Mouse (Mus musculus) liver, embryonic 16.5 days (tissue): ENCODE measurements around the gene Zfp655. TPM values are rescaled to one million over a fixed set of nuclear protein-coding genes. Genes with fewer than 3 reads are reported as not detected.
"Not testable (repeated sequence)": the region's sequence is repeated elsewhere in the genome, so short reads cannot be mapped to it uniquely, and the experiment has no call there.

Experiments
- ATAC-seq: fragments of 200-750 bp; cut with Nextera tagmentation; 2 replicates; pipeline ENCODE4 v1.8.0; 2017; ENCODE audit warnings: low read depth, mild to moderate bottlenecking, moderate number of reproducible peaks, moderate library complexity
- H3K27ac ChIP-seq: fragments of 300-500 bp; sonication (generic); 2 replicates; pipeline ENCODE4 v1.5.1; 2014; ENCODE audit warnings: mild to moderate bottlenecking, low read length
- H3K27me3 ChIP-seq: fragments of 300-500 bp; sonication (generic); 2 replicates; pipeline ENCODE4 v1.6.1; 2014; ENCODE audit warnings: low read depth, low read length, mixed read lengths; ENCODE audit not compliant: control insufficient read depth, insufficient read depth
- H3K36me3 ChIP-seq: fragments of 300-500 bp; sonication (generic); 2 replicates; pipeline ENCODE4 v1.6.1; 2014; ENCODE audit warnings: mild to moderate bottlenecking; ENCODE audit not compliant: control insufficient read depth, insufficient read depth
- H3K4me1 ChIP-seq: fragments of 300-500 bp; sonication (generic); 2 replicates; pipeline ENCODE4 v1.6.1; 2014; ENCODE audit warnings: low read depth, low read length, mixed read lengths; ENCODE audit not compliant: control insufficient read depth
- H3K4me2 ChIP-seq: fragments of 300-500 bp; sonication (generic); 2 replicates; pipeline ENCODE4 v1.6.1; 2014; ENCODE audit warnings: low read depth, low read length, mixed read lengths
- H3K4me3 ChIP-seq: fragments of 300-500 bp; sonication (generic); 2 replicates; pipeline ENCODE4 v1.5.1; 2014; ENCODE audit warnings: low read depth, mild to moderate bottlenecking, low read length
- H3K9ac ChIP-seq: fragments of 300-500 bp; sonication (generic); 2 replicates; pipeline ENCODE4 v1.6.1; 2014; ENCODE audit warnings: low read depth, low read length
- H3K9me3 ChIP-seq: fragments of 300-500 bp; sonication (generic); replicated peaks from 2 replicates; pipeline ENCODE4 v1.6.1; 2016; ENCODE audit warnings: low read length; ENCODE audit not compliant: control insufficient read depth
- WGBS: fragments of 180-500 bp; shearing (Covaris S2); extraction: QIAGEN DNeasy Blood & Tissue Kit; methylation state at CpG from one replicate; pipeline ENCODE4 v1.1.7; 2014; ENCODE audit not compliant: insufficient replicate concordance; 5-methylcytosine and 5-hydroxymethylcytosine counted together
- polyA plus RNA-seq: library from polyadenylated mRNA; unstranded; fragments of >200 nt; fragmentation: Nextera tagmentation; extraction: Ambion mirVana; gene quantifications from 2 replicates; pipeline ENCODE4 v1.2.1, GENCODE M21; 2015

The Zfp655 gene
- polyA plus RNA-seq, 1 experiment from 2014 or later, result 18.8 TPM

GRCm38 (mm10) chr5:145202446-145202845, 29.1 kb upstream of the Zfp655 start:
- Histone ChIP-seq H3K27ac (no peak overlapping the region), H3K9me3 (no peaks in the 10 kb centered on the region), H3K4me3 (no peak overlapping the region), H3K9ac (no peak overlapping the region), H3K36me3 (peaks cover 4% of the 10 kb centered on the region; the same call in 1 of the 2 replicates), H3K27me3 (no peaks in the 10 kb centered on the region), H3K4me1 (peaks cover 30% of the 10 kb centered on the region), H3K4me2 (no peak overlapping the region)
- WGBS, result 47% methylated on average over 3 of the region's 3 CpGs
- ATAC-seq, result no peak

GRCm38 (mm10) chr5:145203936-145204691, 27.4 kb upstream of the Zfp655 start, which contains the start of gene Zkscan5:
Zkscan5 (plus strand) TSS chr5:145204562.
- peaks cover 30% of the 10 kb centered on the region for H3K4me1 ChIP-seq
- peak; percentile 95 for ATAC-seq
- WGBS, result 0% methylated on average over 22 of the region's 22 CpGs

GRCm38 (mm10) chr5:145205041-145205440, 26.5 kb upstream of the Zfp655 start:
- Histone ChIP-seq H3K36me3 (peaks cover 4% of the 10 kb centered on the region), H3K4me2 (peak overlapping the region; percentile 77), H3K27me3 (no peaks in the 10 kb centered on the region), H3K27ac (no peak overlapping the region), H3K4me3 (peak overlapping the region; percentile 84), H3K9ac (peak overlapping the region; percentile 84), H3K4me1 (peaks cover 30% of the 10 kb centered on the region), H3K9me3 (no peaks in the 10 kb centered on the region)
- no peak for ATAC-seq
- WGBS, result 19% methylated on average over 9 of the region's 9 CpGs

More at GRCm38 (mm10) chr5:145203936-145204691, 27.4 kb upstream of the Zfp655 start, which contains the start of gene Zkscan5:
- Histone ChIP-seq H3K9ac (peak within 1 kb of the TSS; percentile 84), H3K4me2 (peak within 1 kb of the TSS; percentile 77), H3K27me3 (no peaks in the 10 kb centered on the region), H3K36me3 (peaks cover 4% of the 10 kb centered on the region; the same call in 1 of the 2 replicates), H3K9me3 (no peaks in the 10 kb centered on the region), H3K4me3 (peak within 1 kb of the TSS; percentile 84), H3K27ac (peak within 1 kb of the TSS; percentile 93)

DNA sequence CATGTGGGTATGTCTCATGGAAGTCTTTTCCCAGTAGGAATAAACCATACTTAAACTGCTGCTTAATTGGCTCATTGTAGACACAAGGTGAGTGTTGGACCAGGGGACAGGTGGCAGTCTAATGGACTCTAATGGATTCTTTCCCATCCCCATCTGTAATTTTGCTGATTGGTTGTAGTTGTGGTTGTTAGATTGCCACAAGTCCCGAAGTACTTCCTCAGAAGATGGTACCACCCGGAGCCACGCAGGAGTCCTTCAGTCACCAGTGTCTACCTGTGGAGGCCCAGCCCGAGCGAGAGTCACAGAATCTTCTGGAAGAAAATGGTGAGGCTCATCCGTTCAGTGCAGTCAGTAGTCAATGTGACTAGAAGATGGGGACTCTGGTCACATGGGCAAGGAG, 24.1 kb upstream of the Zfp655 start:
- 83% methylated on average over 6 of the region's 6 CpGs for WGBS
- Histone ChIP-seq H3K9me3 (no peaks in the 10 kb centered on the region), H3K4me1 (peaks cover 18% of the 10 kb centered on the region), H3K36me3 (peaks cover 13% of the 10 kb centered on the region), H3K27ac (no peak overlapping the region), H3K9ac (no peak overlapping the region), H3K27me3 (no peaks in the 10 kb centered on the region), H3K4me3 (no peak overlapping the region), H3K4me2 (no peak overlapping the region)
- no peak for ATAC-seq

DNA sequence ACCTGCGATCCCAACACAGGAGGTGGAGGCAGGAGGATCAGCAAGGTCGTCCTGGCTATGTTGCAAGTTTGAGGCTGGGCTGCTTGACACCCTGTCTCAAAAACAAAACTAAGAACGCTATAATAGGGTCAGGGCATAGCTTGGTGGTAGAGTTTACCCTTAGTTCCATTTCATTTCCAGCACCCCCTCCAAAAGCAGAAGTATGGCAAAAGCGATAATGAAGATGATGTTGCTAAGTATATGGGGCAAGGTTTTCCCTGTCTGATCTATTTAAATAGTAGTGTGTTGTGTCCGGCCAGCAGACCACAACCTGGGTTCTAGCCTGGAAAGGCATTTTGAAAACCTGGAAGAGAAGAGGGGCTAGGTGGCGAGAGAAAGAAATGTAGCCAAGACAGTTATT, 23.6 kb upstream of the Zfp655 start:
- peaks cover 14% of the 10 kb centered on the region for H3K4me1 ChIP-seq
- H3K4me3 ChIP-seq, result no peak overlapping the region
- H3K4me2 ChIP-seq, result no peak overlapping the region
- no peak overlapping the region for H3K27ac ChIP-seq
- H3K9ac ChIP-seq, result no peak overlapping the region
- H3K36me3 ChIP-seq, result peaks cover 13% of the 10 kb centered on the region
- ATAC-seq, result no peak
- no peaks in the 10 kb centered on the region for H3K9me3 ChIP-seq
- no peaks in the 10 kb centered on the region for H3K27me3 ChIP-seq
- whole genome bisulfite sequencing, result 69% methylated on average over 5 of the region's 6 CpGs

- not testable (repeated sequence) for H3K27ac ChIP-seq, H3K9me3 ChIP-seq, H3K27me3 ChIP-seq, H3K4me1 ChIP-seq, ATAC-seq, H3K9ac ChIP-seq, H3K4me2 ChIP-seq, H3K4me3 ChIP-seq
- peaks cover 13% of the 10 kb centered on the region for H3K36me3 ChIP-seq
- WGBS, result 59% methylated on average over 11 of the region's 11 CpGs
Observed at GRCm38 (mm10) chr5:145208391-145208790, 23.1 kb upstream of the Zfp655 start.

DNA sequence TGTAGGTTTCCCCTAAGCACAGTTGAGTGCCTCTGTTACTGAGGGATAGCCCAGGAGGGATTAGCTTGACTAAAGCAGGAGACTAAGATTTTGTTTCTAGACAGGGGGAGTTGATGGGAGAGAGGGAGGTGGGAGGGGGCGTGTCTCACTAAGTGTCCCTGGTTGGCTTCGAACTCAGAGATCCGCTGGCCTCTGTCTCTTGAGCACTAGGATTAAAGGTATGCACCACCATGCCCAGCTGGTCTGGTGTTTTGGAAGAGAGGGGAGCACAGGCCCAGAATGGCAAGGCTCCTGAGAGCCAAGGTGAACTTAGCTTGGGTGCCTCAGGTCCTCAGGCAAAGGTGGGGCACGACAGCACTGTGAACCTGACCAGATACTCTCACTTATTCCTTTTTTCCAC, 20.2 kb upstream of the Zfp655 start:
- no peak overlapping the region for H3K9ac ChIP-seq
- peaks cover 13% of the 10 kb centered on the region for H3K36me3 ChIP-seq
- H3K4me2 ChIP-seq, result no peak overlapping the region
- no peak overlapping the region for H3K4me3 ChIP-seq
- no peak overlapping the region for H3K27ac ChIP-seq
- no peaks in the 10 kb centered on the region for H3K9me3 ChIP-seq
- 79% methylated on average over 4 of the region's 4 CpGs for WGBS
- no peak for ATAC-seq
- H3K4me1 ChIP-seq, result no peaks in the 10 kb centered on the region
- no peaks in the 10 kb centered on the region for H3K27me3 ChIP-seq

DNA sequence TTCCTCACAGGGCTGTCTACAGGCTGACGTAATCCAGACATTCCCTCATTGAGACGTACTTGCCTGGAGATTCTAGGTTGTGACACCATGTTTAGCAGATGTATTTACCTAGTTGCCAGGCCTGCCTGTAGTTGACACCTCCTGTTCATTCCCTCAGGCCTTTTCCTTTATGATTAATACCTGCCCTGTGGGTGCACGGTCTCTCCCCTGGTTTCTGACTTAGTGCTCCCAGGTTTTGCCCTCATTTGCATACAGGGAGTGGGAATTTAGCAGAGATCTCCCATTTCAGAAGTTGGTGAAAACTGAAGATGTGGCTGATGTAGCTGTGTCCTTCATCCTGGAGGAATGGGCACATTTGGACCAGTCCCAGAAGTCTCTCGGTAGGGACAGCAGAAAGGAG, 19.3 kb upstream of the Zfp655 start:
- Histone ChIP-seq H3K9me3 (no peaks in the 10 kb centered on the region), H3K27me3 (no peaks in the 10 kb centered on the region), H3K4me1 (no peaks in the 10 kb centered on the region), H3K27ac (no peak overlapping the region), H3K36me3 (peaks cover 10% of the 10 kb centered on the region), H3K9ac (no peak overlapping the region), H3K4me3 (no peak overlapping the region), H3K4me2 (no peak overlapping the region)
- 78% methylated on average over 4 of the region's 4 CpGs for WGBS
- no peak for ATAC-seq

GRCm38 (mm10) chr5:145213505-145213904, 18.0 kb upstream of the Zfp655 start:
- no peak overlapping the region for H3K4me3 ChIP-seq
- no peak overlapping the region for H3K4me2 ChIP-seq
- H3K27me3 ChIP-seq, result no peaks in the 10 kb centered on the region
- H3K9ac ChIP-seq, result no peak overlapping the region
- WGBS, result 77% methylated on average over 3 of the region's 3 CpGs
- no peak overlapping the region for H3K27ac ChIP-seq
- no peak for ATAC-seq
- H3K9me3 ChIP-seq, result no peaks in the 10 kb centered on the region
- H3K4me1 ChIP-seq, result no peaks in the 10 kb centered on the region; the same call in 1 of the 2 replicates
- H3K36me3 ChIP-seq, result peaks cover 11% of the 10 kb centered on the region
